Mouse (Mus musculus): ENCODE results near the gene Gm42906. TPM values are rescaled to one million over a fixed set of nuclear protein-coding genes. Genes with fewer than 3 reads are reported as not detected.

Gm42906 gene
- total and polyA plus RNA-seq, 3 experiments, result not detected

DNA sequence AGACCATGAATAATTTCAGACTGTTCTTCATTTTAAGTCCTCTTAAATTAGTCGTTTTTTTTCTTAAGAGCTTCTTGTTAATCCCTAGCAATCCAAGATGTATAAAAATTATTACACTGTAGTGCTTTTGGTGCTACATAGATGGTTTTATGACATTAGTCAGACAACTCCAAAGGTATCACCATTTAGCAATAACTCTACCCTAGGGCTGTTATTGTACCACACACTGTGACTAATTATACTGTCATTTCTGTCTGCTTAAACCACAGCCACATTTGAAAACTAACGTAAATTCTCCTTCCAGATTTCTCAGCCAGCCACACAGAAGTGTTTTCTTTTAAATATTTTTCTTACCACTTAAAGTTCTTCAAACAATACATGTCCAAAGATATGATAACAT is 53.1 kb downstream of the Gm42906 start:
- H3K79me2 ChIP-seq (replicated peaks; ENCODE audit: control insufficient read depth, extremely low read depth, insufficient read depth, poor library complexity, severe bottlenecking), result no peaks in the 10 kb centered on the region
- dilution Hi-C loops (cut with MboI; ENCODE audit: extremely low pct_ligation_motif_present, extremely low pct_unique_long_range_greater_than_20kb, low sequenced_read_pairs), result no loop called here
- H3K36me3 ChIP-seq (replicated peaks in 1 of 2; ENCODE audit: control insufficient read depth in 1 of 2, insufficient read depth in 1 of 2, low read length in 1 of 2), result no peaks in the 10 kb centered on the region
- no peak overlapping the region for H3K4me3 ChIP-seq (replicated peaks in 1 of 3; ENCODE audit: low read depth in 2 of 3, low read length in 2 of 3, poor library complexity in 1 of 3)
- H3K4me1 ChIP-seq (ENCODE audit: control insufficient read depth in 1 of 2, insufficient read depth in 2 of 2), result peaks cover 7 to 17% of the 10 kb centered on the region in 2 experiments
- no peak overlapping the region for H3K27ac ChIP-seq (ENCODE audit: insufficient read depth, low read depth)
- no peak overlapping the region for H3K4me2 ChIP-seq (ENCODE audit: insufficient read depth, low read depth, poor library complexity, severe bottlenecking)
- no peak for TF ChIP-seq ZC3H11A (IDR thresholded peaks at IDR 0.05; ENCODE audit: low read depth, low read length)
- TF ChIP-seq RCOR1 (conservative IDR thresholded peaks at IDR 0.05; ENCODE audit: low read depth, low read length), result no peak
- TF ChIP-seq EP300 (IDR thresholded peaks at IDR 0.05; ENCODE audit: low read length), result no peak
- TF ChIP-seq E2F4 (IDR thresholded peaks at IDR 0.05; ENCODE audit: insufficient replicate concordance, low read depth, low read length), result no peak
- TF ChIP-seq MAFK (IDR thresholded peaks at IDR 0.05; ENCODE audit: insufficient replicate concordance, low read length), result no peak
- no peak for TF ChIP-seq ELF1 (IDR thresholded peaks at IDR 0.05; ENCODE audit: low read depth, low read length)
- no peak for TF ChIP-seq CHD1 (IDR thresholded peaks at IDR 0.05; ENCODE audit: low read depth, low read length)
- TF ChIP-seq ETS1 (conservative IDR thresholded peaks at IDR 0.05; ENCODE audit: low read depth, low read length), result no peak
- no peak for TF ChIP-seq SMC3 (IDR thresholded peaks at IDR 0.05; ENCODE audit: low read depth, low read length)
- no peak for TF ChIP-seq PAX5 (IDR thresholded peaks at IDR 0.05; ENCODE audit: low read length)
- in situ Hi-C loops (cut with MboI; ENCODE audit: low pct_ligation_motif_present, low pct_unique_long_range_greater_than_20kb, low sequenced_read_pairs), result no loop called here
- DNase-seq (ENCODE audit: extremely low read depth), result no peak
- no peaks in the 10 kb centered on the region for H3K27me3 ChIP-seq (replicated peaks)
- no peaks in the 10 kb centered on the region for H3K9me3 ChIP-seq (replicated peaks; ENCODE audit: low read length)
- no peak overlapping the region for H3K9ac ChIP-seq (ENCODE audit: insufficient read depth, low read depth)

DNA sequence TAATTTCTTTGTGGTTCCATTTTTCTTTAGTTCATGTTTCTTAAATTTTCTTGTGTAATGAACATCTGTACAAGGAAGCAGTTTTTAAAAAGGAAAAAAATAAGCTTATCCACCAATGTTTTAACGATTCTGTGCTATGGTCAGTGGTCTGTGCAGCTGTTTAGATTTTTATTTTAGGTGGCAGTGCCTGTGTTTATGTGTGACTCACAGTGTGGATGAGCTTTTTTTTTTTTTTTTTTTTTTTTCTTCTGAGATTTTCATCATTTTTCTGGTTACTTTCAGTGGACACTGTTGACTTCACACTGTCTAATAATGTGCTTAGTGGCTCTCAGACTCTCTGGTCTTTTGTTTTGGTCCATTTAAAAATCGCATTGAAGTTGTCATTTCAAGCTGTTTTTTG is 56.8 kb downstream of the Gm42906 start:
- H3K4me2 ChIP-seq (ENCODE audit: insufficient read depth, low read depth, poor library complexity, severe bottlenecking), result no peak overlapping the region
- dilution Hi-C loops (cut with MboI; ENCODE audit: extremely low pct_ligation_motif_present, extremely low pct_unique_long_range_greater_than_20kb, low sequenced_read_pairs), result no loop called here
- no peak for DNase-seq (ENCODE audit: extremely low read depth)
- peak; percentile 56; the same call in 1 of the 2 replicates for TF ChIP-seq ZNF384 (IDR thresholded peaks at IDR 0.05; ENCODE audit: low read depth, low read length)
- TF ChIP-seq TBP (conservative IDR thresholded peaks at IDR 0.05; ENCODE audit: low read depth, low read length), result no peak
- H3K4me1 ChIP-seq (ENCODE audit: control insufficient read depth in 1 of 2, insufficient read depth in 2 of 2), result peaks cover 0 to 16% of the 10 kb centered on the region in 2 experiments; a peak in 2 of 4 replicates
- H3K9ac ChIP-seq (ENCODE audit: insufficient read depth, low read depth), result no peak overlapping the region
- no peaks in the 10 kb centered on the region for H3K9me3 ChIP-seq (replicated peaks; ENCODE audit: low read length)
- no peaks in the 10 kb centered on the region for H3K36me3 ChIP-seq (replicated peaks in 1 of 2; ENCODE audit: control insufficient read depth in 1 of 2, insufficient read depth in 1 of 2, low read length in 1 of 2)
- H3K4me3 ChIP-seq (replicated peaks in 1 of 3; ENCODE audit: low read depth in 2 of 3, low read length in 2 of 3, poor library complexity in 1 of 3), result no peak overlapping the region
- H3K27me3 ChIP-seq (replicated peaks), result no peaks in the 10 kb centered on the region
- H3K27ac ChIP-seq (ENCODE audit: insufficient read depth, low read depth), result no peak overlapping the region
- peaks cover 3% of the 10 kb centered on the region; the same call in 1 of the 2 replicates for H3K79me2 ChIP-seq (replicated peaks; ENCODE audit: control insufficient read depth, extremely low read depth, insufficient read depth, poor library complexity, severe bottlenecking)
- in situ Hi-C loops (cut with MboI; ENCODE audit: low pct_ligation_motif_present, low pct_unique_long_range_greater_than_20kb, low sequenced_read_pairs), result no loop called here

DNA sequence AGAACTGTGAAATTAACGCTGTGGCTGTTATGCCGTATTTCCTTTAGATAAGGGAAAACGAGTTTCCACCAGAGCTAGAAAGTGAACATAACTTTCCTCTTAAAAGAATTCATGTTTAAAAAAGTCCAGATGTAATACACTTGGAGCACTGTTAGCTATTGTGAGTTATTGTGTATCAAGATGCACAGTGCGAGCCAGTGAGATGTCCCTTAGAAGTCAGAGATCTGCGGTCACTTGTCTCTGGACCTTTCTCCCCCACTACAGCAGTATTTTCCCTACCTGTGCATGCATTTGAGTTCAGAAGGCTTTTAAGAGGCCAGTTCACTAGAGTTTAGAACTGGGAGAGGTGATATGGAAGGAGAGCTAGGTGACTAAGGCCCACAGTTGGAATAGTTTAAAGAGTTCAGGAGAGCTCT is 58.6 kb downstream of the Gm42906 start:
- H3K9ac ChIP-seq (ENCODE audit: insufficient read depth, low read depth), result peak overlapping the region; percentile 94
- H3K4me1 ChIP-seq (ENCODE audit: control insufficient read depth in 1 of 2, insufficient read depth in 2 of 2), result peaks cover 0 to 16% of the 10 kb centered on the region in 2 experiments; a peak in 2 of 4 replicates
- H3K9me3 ChIP-seq (replicated peaks; ENCODE audit: low read length), result no peaks in the 10 kb centered on the region
- H3K27me3 ChIP-seq (replicated peaks), result no peaks in the 10 kb centered on the region
- H3K36me3 ChIP-seq (replicated peaks in 1 of 2; ENCODE audit: control insufficient read depth in 1 of 2, insufficient read depth in 1 of 2, low read length in 1 of 2), result no peaks in the 10 kb centered on the region
- H3K79me2 ChIP-seq (replicated peaks; ENCODE audit: control insufficient read depth, extremely low read depth, insufficient read depth, poor library complexity, severe bottlenecking), result peaks cover 3% of the 10 kb centered on the region; the same call in 1 of the 2 replicates
- TF ChIP-seq ZC3H11A (IDR thresholded peaks at IDR 0.05; ENCODE audit: low read depth, low read length), result no peak
- TF ChIP-seq CHD1 (IDR thresholded peaks at IDR 0.05; ENCODE audit: low read depth, low read length), result peak; percentile 8; the same call in 1 of the 2 replicates
- peak overlapping the region; percentile 94 for H3K4me2 ChIP-seq (ENCODE audit: insufficient read depth, low read depth, poor library complexity, severe bottlenecking)
- dilution Hi-C loops (cut with MboI; ENCODE audit: extremely low pct_ligation_motif_present, extremely low pct_unique_long_range_greater_than_20kb, low sequenced_read_pairs) (no loop called here), in situ Hi-C loops (cut with MboI; ENCODE audit: low pct_ligation_motif_present, low pct_unique_long_range_greater_than_20kb, low sequenced_read_pairs) (loop anchor here (5.0 kb wide), 1 partner anchor 242 kb away; no protein-coding TSS in a partner anchor)
- DNase-seq (ENCODE audit: extremely low read depth), result peak; percentile 16
- peak overlapping the region; percentile 73; the same call in 1 of the 2 replicates for H3K27ac ChIP-seq (ENCODE audit: insufficient read depth, low read depth)
- peak overlapping the region; percentile 45 to 69 (median 68) for H3K4me3 ChIP-seq (replicated peaks in 1 of 3; ENCODE audit: low read depth in 2 of 3, low read length in 2 of 3, poor library complexity in 1 of 3)
